Mouse (Mus musculus): ENCODE measurements around the gene Gga2. TPM values are rescaled to one million over a fixed set of nuclear protein-coding genes. Genes with fewer than 3 reads are reported as not detected.

Gga2 gene
- polyA plus RNA-seq, 1 experiment: 123 TPM

DNA sequence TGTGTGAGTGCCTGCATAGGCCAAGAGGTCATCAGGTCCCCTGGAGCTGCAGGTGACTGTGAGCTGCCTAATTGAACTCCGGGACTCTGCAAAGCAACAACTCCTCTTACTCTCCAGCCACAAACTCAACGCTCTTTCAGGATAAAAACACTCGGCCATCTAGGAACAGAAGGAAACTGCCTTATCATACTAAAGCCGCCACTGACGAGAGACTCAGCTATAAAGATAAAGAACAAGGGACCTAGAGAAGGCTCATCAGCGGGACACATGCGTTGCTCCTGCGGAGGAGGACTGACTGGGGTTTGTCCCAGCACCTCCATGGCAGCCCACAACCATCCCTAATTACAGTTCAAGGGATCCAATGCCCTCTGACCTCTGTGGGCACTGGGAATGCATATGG is 52.8 kb downstream of the Gga2 start:
- TF ChIP-seq POLR2A (IDR thresholded peaks at IDR 0.05; ENCODE audit: insufficient read depth, low read length): no peak
- no peak for TF ChIP-seq CTCF (IDR thresholded peaks at IDR 0.05; ENCODE audit: low read depth, low read length)
- no peak for TF ChIP-seq EP300 (IDR thresholded peaks at IDR 0.05; ENCODE audit: insufficient read depth, low read depth, low read length)
- Histone ChIP-seq H3K4me3 (ENCODE audit: low read depth, low read length) (no peak overlapping the region), H3K9ac (ENCODE audit: low read depth, poor library complexity, severe bottlenecking) (no peak overlapping the region), H3K27ac (ENCODE audit: insufficient read depth, low read length) (no peak overlapping the region), H3K4me1 (ENCODE audit: control insufficient read depth, insufficient read depth, low read length) (no peaks in the 10 kb centered on the region), H3K9me3 (replicated peaks; ENCODE audit: control insufficient read depth, insufficient read depth, low read length, poor library complexity, severe bottlenecking) (no peaks in the 10 kb centered on the region), H3K36me3 (ENCODE audit: control insufficient read depth, insufficient read depth, low read length, poor library complexity, severe bottlenecking) (no peaks in the 10 kb centered on the region; the same call in 1 of the 2 replicates), H3K27me3 (ENCODE audit: control insufficient read depth, insufficient read depth, low read length, poor library complexity, severe bottlenecking) (no peaks in the 10 kb centered on the region)

DNA sequence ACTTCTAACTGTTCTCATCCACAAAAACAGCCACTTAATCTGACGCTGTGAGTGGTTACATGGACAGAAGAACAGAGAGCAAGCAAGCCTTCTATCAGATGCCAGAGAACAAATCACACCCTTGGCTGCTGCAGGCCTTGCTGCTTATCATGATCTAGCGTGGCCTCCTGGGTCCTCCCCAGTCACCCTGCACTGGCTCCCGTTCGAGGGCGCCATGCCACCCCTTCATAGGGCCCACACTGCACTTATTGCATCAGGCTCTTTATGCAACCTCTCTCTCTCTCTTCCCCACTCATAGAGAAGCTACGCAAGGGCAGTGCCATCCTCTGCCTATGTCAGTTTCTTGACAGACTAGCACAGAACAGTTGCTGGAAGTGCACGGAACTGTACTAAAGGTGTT is 54.9 kb downstream of the Gga2 start:
- TF ChIP-seq POLR2A (IDR thresholded peaks at IDR 0.05; ENCODE audit: insufficient read depth, low read length) (no peak), EP300 (IDR thresholded peaks at IDR 0.05; ENCODE audit: insufficient read depth, low read depth, low read length) (no peak), CTCF (IDR thresholded peaks at IDR 0.05; ENCODE audit: low read depth, low read length) (no peak)
- Histone ChIP-seq H3K4me1 (ENCODE audit: control insufficient read depth, insufficient read depth, low read length) (no peaks in the 10 kb centered on the region), H3K27ac (ENCODE audit: insufficient read depth, low read length) (no peak overlapping the region), H3K27me3 (ENCODE audit: control insufficient read depth, insufficient read depth, low read length, poor library complexity, severe bottlenecking) (no peaks in the 10 kb centered on the region), H3K9ac (ENCODE audit: low read depth, poor library complexity, severe bottlenecking) (no peak overlapping the region), H3K36me3 (ENCODE audit: control insufficient read depth, insufficient read depth, low read length, poor library complexity, severe bottlenecking) (no peaks in the 10 kb centered on the region; the same call in 1 of the 2 replicates), H3K9me3 (replicated peaks; ENCODE audit: control insufficient read depth, insufficient read depth, low read length, poor library complexity, severe bottlenecking) (no peaks in the 10 kb centered on the region), H3K4me3 (ENCODE audit: low read depth, low read length) (no peak overlapping the region)

DNA sequence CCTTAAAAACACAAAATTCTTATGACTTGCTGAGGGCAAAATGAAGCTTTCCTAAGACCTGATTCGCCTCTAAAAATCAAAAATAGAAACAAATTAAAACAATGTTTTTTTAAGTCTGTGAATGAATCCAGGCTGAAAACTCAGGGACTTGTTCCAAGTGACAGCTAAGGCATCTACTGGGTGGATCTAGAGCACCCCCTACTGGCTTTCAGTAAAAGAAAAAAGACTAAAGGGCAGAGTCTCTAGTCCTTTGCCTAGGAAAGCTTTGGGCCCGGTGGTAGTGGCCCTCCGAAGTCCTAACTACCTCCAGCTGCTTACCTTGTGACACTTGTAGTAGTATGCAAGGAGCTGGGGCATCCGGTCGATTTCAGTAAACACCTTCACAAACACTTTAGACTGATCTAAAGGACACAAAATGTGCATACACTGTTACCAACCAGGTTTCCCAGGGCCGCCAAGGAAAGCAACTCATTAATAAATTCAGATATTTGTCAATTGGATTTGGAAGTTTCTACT is 57.1 kb downstream of the Gga2 start:
- H3K4me1 ChIP-seq (ENCODE audit: control insufficient read depth, insufficient read depth, low read length): no peaks in the 10 kb centered on the region
- H3K27ac ChIP-seq (ENCODE audit: insufficient read depth, low read length): no peak overlapping the region
- no peaks in the 10 kb centered on the region for H3K36me3 ChIP-seq (ENCODE audit: control insufficient read depth, insufficient read depth, low read length, poor library complexity, severe bottlenecking)
- H3K27me3 ChIP-seq (ENCODE audit: control insufficient read depth, insufficient read depth, low read length, poor library complexity, severe bottlenecking): no peaks in the 10 kb centered on the region
- no peak overlapping the region for H3K4me3 ChIP-seq (ENCODE audit: low read depth, low read length)
- H3K9me3 ChIP-seq (replicated peaks; ENCODE audit: control insufficient read depth, insufficient read depth, low read length, poor library complexity, severe bottlenecking): no peaks in the 10 kb centered on the region
- H3K9ac ChIP-seq (ENCODE audit: low read depth, poor library complexity, severe bottlenecking): no peak overlapping the region
- TF ChIP-seq EP300 (IDR thresholded peaks at IDR 0.05; ENCODE audit: insufficient read depth, low read depth, low read length) (no peak), POLR2A (IDR thresholded peaks at IDR 0.05; ENCODE audit: insufficient read depth, low read length) (no peak), CTCF (IDR thresholded peaks at IDR 0.05; ENCODE audit: low read depth, low read length) (no peak)

DNA sequence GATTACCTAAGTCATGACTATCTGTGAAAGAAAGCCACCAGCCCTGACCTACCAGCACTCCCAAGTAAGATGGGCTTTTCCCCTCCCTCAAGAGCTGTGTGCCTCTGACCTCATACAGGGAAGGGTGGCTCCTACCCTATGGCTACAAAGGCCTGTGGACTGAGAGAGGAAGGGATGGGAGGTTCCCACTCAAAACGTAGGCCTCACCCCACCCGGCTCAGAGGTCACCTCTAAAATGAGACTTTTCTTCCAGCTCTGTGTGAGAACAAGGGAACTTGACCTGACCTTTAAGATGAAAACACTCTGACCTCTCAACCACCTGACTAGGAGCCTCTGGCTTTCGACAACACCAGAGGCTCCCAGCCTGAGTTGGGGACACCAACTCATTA is 58.5 kb downstream of the Gga2 start:
- H3K27ac ChIP-seq (ENCODE audit: insufficient read depth, low read length): no peak overlapping the region
- H3K4me1 ChIP-seq (ENCODE audit: control insufficient read depth, insufficient read depth, low read length): no peaks in the 10 kb centered on the region
- TF ChIP-seq POLR2A (IDR thresholded peaks at IDR 0.05; ENCODE audit: insufficient read depth, low read length) (no peak), EP300 (IDR thresholded peaks at IDR 0.05; ENCODE audit: insufficient read depth, low read depth, low read length) (no peak), CTCF (IDR thresholded peaks at IDR 0.05; ENCODE audit: low read depth, low read length) (no peak)
- no peaks in the 10 kb centered on the region for H3K27me3 ChIP-seq (ENCODE audit: control insufficient read depth, insufficient read depth, low read length, poor library complexity, severe bottlenecking)
- no peak overlapping the region for H3K4me3 ChIP-seq (ENCODE audit: low read depth, low read length)
- H3K36me3 ChIP-seq (ENCODE audit: control insufficient read depth, insufficient read depth, low read length, poor library complexity, severe bottlenecking): no peaks in the 10 kb centered on the region
- no peaks in the 10 kb centered on the region for H3K9me3 ChIP-seq (replicated peaks; ENCODE audit: control insufficient read depth, insufficient read depth, low read length, poor library complexity, severe bottlenecking)
- no peak overlapping the region for H3K9ac ChIP-seq (ENCODE audit: low read depth, poor library complexity, severe bottlenecking)

DNA sequence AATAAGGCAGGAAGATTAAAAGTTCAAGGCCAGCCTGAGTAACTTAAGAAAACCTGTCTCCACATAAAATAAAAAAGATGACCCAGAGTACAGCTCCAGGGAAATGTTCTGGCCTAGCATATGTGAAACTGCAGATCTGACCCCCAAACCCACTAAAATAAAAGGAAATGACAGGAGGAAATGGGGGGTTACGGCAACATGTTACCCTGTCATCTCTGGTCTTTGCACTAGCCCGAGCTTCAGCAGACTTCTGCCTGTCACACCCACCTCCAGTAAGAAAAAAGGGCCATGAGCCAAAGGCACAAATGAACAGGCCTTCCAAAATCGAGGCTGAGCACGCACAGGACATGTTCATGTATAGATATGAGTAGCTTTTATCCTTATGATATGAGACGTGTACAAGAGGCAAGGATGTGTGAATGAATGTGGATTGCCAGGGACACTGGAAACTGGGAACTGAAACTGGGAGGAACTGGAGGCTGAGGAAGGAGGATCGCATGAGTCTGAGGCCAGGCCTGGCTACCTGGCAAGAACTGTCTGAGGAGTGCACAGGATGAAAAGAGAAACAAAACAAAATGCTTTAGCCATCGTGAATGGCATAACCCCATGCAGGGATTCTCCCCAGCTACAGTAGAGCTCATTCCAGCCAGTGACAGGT is 59.0 kb downstream of the Gga2 start:
- H3K9ac ChIP-seq (ENCODE audit: low read depth, poor library complexity, severe bottlenecking): no peak overlapping the region
- no peak overlapping the region for H3K4me3 ChIP-seq (ENCODE audit: low read depth, low read length)
- no peak overlapping the region for H3K27ac ChIP-seq (ENCODE audit: insufficient read depth, low read length)
- H3K4me1 ChIP-seq (ENCODE audit: control insufficient read depth, insufficient read depth, low read length): no peaks in the 10 kb centered on the region
- H3K9me3 ChIP-seq (replicated peaks; ENCODE audit: control insufficient read depth, insufficient read depth, low read length, poor library complexity, severe bottlenecking): no peaks in the 10 kb centered on the region
- H3K27me3 ChIP-seq (ENCODE audit: control insufficient read depth, insufficient read depth, low read length, poor library complexity, severe bottlenecking): no peaks in the 10 kb centered on the region
- TF ChIP-seq EP300 (IDR thresholded peaks at IDR 0.05; ENCODE audit: insufficient read depth, low read depth, low read length) (no peak), POLR2A (IDR thresholded peaks at IDR 0.05; ENCODE audit: insufficient read depth, low read length) (no peak)
- no peaks in the 10 kb centered on the region for H3K36me3 ChIP-seq (ENCODE audit: control insufficient read depth, insufficient read depth, low read length, poor library complexity, severe bottlenecking)

DNA sequence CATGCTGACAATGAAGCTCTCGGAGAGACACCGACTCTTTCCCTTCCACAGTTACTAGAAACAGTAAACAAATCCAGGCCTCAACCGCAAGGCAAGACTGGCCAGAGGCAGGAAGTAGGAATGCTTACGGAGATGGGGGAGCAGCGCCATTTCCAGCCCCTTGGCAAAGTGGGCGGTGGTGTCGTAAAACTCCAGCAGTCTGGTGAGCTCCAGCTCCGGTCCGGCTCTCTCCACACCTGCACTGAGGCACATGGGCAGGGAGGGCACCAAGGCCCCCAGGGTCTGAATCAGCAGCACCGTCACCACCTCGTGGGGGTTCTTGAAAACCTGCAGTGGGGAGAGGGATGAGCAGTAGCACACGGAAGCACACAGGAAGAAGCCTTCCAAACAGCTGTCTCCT is 65.2 kb downstream of the Gga2 start:
- Histone ChIP-seq H3K9me3 (replicated peaks; ENCODE audit: control insufficient read depth, insufficient read depth, low read length, poor library complexity, severe bottlenecking) (no peaks in the 10 kb centered on the region), H3K36me3 (ENCODE audit: control insufficient read depth, insufficient read depth, low read length, poor library complexity, severe bottlenecking) (peaks cover 6% of the 10 kb centered on the region), H3K27me3 (ENCODE audit: control insufficient read depth, insufficient read depth, low read length, poor library complexity, severe bottlenecking) (no peaks in the 10 kb centered on the region), H3K27ac (ENCODE audit: insufficient read depth, low read length) (no peak overlapping the region), H3K4me1 (ENCODE audit: control insufficient read depth, insufficient read depth, low read length) (no peaks in the 10 kb centered on the region), H3K4me3 (ENCODE audit: low read depth, low read length) (no peak overlapping the region), H3K9ac (ENCODE audit: low read depth, poor library complexity, severe bottlenecking) (no peak overlapping the region)
- TF ChIP-seq POLR2A (IDR thresholded peaks at IDR 0.05; ENCODE audit: insufficient read depth, low read length) (no peak), EP300 (IDR thresholded peaks at IDR 0.05; ENCODE audit: insufficient read depth, low read depth, low read length) (no peak), CTCF (IDR thresholded peaks at IDR 0.05; ENCODE audit: low read depth, low read length) (no peak)

Measured in ES-Bruce4 (cell line).